Mouse (Mus musculus): ENCODE results near the gene Ghrl. TPM values are rescaled to one million over a fixed set of nuclear protein-coding genes. Genes with fewer than 3 reads are reported as not detected.
"Not testable (repeated sequence)": the region's sequence is repeated elsewhere in the genome, so short reads cannot be mapped to it uniquely, and the experiment has no call there.

The Ghrl gene
- polyA plus RNA-seq, 1 experiment = 0.40 TPM

DNA sequence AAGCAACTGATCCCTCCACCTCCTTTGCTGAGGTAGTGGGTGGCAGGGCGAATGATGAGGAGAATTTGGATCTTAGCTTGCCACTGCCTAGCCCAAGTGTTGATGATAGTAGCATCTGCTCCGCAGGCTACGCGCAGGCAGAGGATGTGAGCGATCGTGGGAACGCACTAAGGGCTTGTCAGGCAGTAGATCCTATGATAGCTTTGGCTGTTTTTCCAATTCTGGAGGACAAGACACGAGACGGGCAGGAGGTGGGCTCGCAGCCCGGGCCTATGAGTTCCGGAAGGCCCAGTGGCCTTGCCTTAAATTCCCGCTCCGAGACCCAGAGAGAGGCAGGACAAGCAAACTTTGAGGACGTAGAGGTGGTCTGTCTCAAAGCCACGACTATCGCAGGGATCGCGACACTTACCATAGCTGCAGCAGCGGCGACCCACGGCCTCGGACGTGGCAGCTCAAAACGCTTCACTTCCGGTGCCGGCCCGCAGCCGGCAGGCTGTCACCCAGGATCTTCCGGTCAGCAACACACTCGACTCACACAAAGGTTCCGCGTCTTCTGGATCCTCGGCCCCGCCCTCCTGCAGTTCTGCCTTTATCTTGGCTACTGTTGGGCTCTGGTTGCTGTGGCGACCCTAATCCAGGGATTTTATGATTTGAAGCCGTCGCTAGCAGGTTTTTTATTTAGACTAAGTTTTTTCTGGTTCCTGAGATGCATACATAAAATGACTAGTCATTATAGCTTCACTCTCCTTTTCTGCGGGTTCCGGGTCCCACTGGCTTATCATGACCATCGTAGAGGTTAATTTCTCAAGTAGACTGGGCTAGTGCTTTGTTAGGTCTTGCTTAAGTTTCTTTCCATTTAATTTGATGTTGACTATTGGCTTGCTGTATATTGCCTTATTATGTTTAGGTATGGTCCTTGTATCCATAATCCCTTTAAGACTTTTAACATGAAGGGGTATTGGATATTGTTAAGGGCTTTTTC is 20.8 kb upstream of the Ghrl start, which contains the start of gene Sec13:
TSS of gene Sec13 (minus strand) at position 508 of the 982 bp plus-strand sequence.
- Histone ChIP-seq H3K27ac (ENCODE audit: insufficient read depth, low read length) (0 out of 2 replicates have a peak within 1 kb of the TSS, but pooled peaks have one; percentile 2), H3K4me1 (ENCODE audit: control insufficient read depth, insufficient read depth, low read length) (peaks cover 6% of the 10 kb centered on the region; the same call in 1 of the 2 replicates), H3K4me3 (ENCODE audit: insufficient read depth, low read length) (peak within 1 kb of the TSS; percentile 95)
- TF ChIP-seq CTCF (IDR thresholded peaks at IDR 0.05; ENCODE audit: extremely low read depth, insufficient read depth, low read length) (no peak), POLR2A (IDR thresholded peaks at IDR 0.05; ENCODE audit: extremely low read depth, insufficient read depth, low read length) (peak; percentile 87)

DNA sequence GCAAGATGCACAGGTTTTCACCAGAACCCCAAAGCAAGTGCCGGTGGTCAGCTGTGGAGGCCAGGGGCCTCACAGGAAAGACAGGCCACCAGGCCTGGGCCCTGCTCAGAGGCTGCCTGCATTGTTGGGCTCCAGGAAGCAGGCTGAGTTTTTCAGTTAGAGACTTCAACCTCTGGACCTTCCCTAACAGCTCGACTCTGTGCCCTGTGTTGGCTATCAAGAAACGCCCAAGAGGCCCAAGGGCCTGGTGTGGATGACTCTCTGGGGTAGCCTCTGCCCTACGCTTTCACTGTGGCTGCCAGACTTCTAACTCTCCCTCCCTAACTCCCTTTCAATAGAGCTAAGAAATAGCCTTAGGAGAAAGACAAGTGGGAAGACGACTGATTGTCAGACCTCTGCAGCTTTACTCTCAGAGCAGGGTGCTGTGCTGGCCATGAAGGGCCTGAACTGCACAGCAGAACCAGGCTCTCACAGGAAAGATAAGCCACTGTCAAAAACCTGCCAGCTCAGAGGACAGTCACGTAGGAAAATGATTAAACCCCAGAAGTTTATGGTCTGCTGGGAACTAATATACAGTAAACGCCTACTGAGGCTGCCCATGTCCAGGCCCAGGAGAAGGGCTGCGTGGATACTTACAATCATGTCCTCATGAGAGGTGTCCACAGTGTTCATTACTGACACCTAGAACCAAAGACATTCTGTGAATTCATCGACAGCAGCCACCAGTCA is 17.8 kb upstream of the Ghrl start:
- TF ChIP-seq CTCF (IDR thresholded peaks at IDR 0.05; ENCODE audit: extremely low read depth, insufficient read depth, low read length) (no peak), POLR2A (IDR thresholded peaks at IDR 0.05; ENCODE audit: extremely low read depth, insufficient read depth, low read length) (no peak)

DNA sequence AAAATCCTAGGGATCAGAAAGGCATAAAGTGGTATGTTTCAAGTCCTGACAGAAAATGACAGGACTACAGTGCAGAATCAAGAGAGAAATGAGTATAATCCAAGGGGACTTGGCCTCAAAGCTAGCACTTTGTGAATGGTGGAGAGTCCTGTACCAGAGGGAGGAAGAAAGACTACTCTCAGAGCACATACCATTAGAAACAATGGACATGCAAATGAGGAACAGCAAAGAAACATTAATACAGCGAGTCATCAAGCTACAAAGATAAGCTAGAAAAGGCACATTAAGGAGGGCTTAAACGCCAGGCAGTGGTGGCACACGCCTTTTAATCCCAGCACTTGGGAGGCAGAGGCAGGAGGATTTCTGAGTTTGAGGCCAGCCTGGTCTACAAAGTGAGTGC is 11.6 kb upstream of the Ghrl start:
- no peaks in the 10 kb centered on the region for H3K4me1 ChIP-seq (ENCODE audit: control insufficient read depth, insufficient read depth, low read length)
- H3K4me3 ChIP-seq (ENCODE audit: insufficient read depth, low read length) = no peak overlapping the region
- no peak overlapping the region for H3K27ac ChIP-seq (ENCODE audit: insufficient read depth, low read length)
- TF ChIP-seq CTCF (IDR thresholded peaks at IDR 0.05; ENCODE audit: extremely low read depth, insufficient read depth, low read length) (no peak), POLR2A (IDR thresholded peaks at IDR 0.05; ENCODE audit: extremely low read depth, insufficient read depth, low read length) (no peak)

More for the DNA sequence above, 17.8 kb upstream of the Ghrl start:
- Histone ChIP-seq H3K4me1 (ENCODE audit: control insufficient read depth, insufficient read depth, low read length) (peaks cover 1% of the 10 kb centered on the region; the same call in 1 of the 2 replicates), H3K4me3 (ENCODE audit: insufficient read depth, low read length) (no peak overlapping the region), H3K27ac (ENCODE audit: insufficient read depth, low read length) (no peak overlapping the region)

DNA sequence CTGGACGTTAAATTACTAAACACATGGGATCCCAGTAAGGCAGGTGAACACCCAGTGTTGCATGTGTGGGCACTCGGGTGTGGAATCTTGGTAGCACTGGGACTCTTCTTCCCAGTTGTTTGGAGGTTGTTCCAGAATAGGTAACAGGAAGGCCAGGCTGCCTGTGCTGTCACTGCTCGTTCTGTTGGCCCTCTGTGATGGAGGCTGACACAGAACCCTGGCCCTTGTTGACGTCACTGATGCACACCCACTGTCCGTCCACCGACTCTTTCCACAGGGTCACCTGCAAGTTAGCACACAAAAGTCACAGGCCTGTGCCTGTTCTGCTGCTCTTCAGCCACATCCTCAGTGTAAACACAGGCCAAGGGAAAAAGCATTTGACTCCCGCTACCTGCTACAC is 8.5 kb upstream of the Ghrl start:
- no peak for TF ChIP-seq CTCF (IDR thresholded peaks at IDR 0.05; ENCODE audit: extremely low read depth, insufficient read depth, low read length)
- TF ChIP-seq POLR2A (IDR thresholded peaks at IDR 0.05; ENCODE audit: extremely low read depth, insufficient read depth, low read length) = peak; percentile 25; the same call in 1 of the 2 replicates
- Histone ChIP-seq H3K4me3 (ENCODE audit: insufficient read depth, low read length) (no peak overlapping the region), H3K4me1 (ENCODE audit: control insufficient read depth, insufficient read depth, low read length) (no peaks in the 10 kb centered on the region), H3K27ac (ENCODE audit: insufficient read depth, low read length) (no peak overlapping the region)

DNA sequence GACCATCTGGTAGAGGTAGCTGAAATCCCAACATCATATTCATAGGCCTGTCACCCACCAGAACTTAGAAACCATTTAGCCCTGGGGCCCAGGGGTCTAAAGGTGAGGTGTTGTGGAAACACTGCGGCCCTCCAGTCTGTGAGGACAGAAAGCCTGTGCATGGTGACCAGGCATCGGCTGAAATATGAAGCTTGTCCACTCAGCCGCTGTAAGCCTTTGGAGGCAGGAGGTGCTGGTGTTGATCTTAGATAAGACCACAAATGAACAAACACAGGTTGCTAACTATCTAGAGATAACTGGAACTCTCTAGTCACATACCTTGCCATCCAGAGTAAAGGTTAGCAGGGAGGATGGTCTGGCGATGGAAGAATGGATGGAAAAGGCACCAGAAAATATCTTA is 1.4 kb upstream of the Ghrl start:
- H3K4me1 ChIP-seq (ENCODE audit: control insufficient read depth, insufficient read depth, low read length) = no peaks in the 10 kb centered on the region
- TF ChIP-seq POLR2A (IDR thresholded peaks at IDR 0.05; ENCODE audit: extremely low read depth, insufficient read depth, low read length) (no peak), CTCF (IDR thresholded peaks at IDR 0.05; ENCODE audit: extremely low read depth, insufficient read depth, low read length) (no peak)
- H3K27ac ChIP-seq (ENCODE audit: insufficient read depth, low read length) = no peak overlapping the region
- no peak overlapping the region for H3K4me3 ChIP-seq (ENCODE audit: insufficient read depth, low read length)

DNA sequence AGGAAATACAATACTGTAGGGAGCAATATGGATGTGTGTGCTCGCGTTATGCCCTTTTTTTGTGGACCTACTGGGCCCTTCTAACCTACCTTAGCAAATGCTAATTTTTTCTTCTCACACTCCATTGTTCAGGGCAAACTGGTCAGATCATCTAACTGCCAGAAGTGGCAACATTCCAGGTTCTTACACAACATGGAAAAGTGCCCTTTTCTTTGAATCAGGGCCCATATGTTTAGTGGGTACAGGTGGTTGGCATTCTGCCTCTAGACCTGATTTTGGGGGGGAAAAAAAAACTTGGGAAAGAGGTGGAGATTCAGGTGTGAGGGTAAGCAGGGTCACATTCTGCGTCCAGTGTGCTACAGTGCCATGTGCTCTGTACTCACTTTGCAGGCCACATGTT is 2.1 kb downstream of the Ghrl start:
- Histone ChIP-seq H3K27ac (ENCODE audit: insufficient read depth, low read length) (no peak overlapping the region), H3K4me1 (ENCODE audit: control insufficient read depth, insufficient read depth, low read length) (no peaks in the 10 kb centered on the region), H3K4me3 (ENCODE audit: insufficient read depth, low read length) (no peak overlapping the region)
- TF ChIP-seq CTCF (IDR thresholded peaks at IDR 0.05; ENCODE audit: extremely low read depth, insufficient read depth, low read length) = no peak
- no peak for TF ChIP-seq POLR2A (IDR thresholded peaks at IDR 0.05; ENCODE audit: extremely low read depth, insufficient read depth, low read length)

DNA sequence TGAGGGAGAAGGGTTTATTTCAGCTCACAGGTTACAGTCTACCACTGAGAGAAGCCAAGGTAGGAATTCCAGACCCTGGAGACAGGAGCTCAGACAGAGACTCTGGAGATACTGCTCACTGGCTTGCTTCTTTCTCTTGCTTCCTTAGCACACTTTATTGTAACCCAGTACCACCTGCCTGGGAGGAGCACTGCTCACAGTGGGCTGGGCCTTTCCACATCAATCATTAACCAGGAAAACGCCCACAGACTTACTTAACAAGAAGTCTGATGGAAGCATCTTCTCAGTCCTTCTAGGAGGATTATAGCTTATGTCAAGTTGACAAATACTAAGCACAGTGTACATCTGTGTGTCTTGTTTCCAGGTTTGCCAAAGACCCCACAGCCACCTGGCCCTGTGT is 4.9 kb downstream of the Ghrl start:
- no peak for TF ChIP-seq CTCF (IDR thresholded peaks at IDR 0.05; ENCODE audit: extremely low read depth, insufficient read depth, low read length)
- no peak for TF ChIP-seq POLR2A (IDR thresholded peaks at IDR 0.05; ENCODE audit: extremely low read depth, insufficient read depth, low read length)
- Histone ChIP-seq H3K27ac (ENCODE audit: insufficient read depth, low read length) (no peak overlapping the region), H3K4me3 (ENCODE audit: insufficient read depth, low read length) (no peak overlapping the region), H3K4me1 (ENCODE audit: control insufficient read depth, insufficient read depth, low read length) (no peaks in the 10 kb centered on the region)

DNA sequence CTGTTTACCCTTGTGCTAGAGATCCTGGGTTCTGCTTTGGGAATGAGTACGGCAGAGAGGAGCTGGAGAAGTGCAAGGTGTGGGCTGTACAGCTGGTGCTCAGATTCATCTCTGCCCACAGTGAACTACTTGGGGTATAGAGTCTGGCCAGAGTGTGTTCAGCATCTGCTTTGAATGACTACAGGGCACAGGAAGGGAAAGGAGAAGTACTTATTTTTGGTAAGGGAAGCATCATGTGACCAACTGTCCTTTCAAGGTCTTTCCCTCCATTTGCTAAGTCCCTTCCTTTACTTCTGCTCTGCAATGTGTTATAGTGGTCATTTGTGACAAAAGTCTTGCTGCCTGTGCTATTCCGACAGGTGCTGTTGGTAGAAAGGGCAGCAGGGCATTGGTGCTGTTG is 5.4 kb downstream of the Ghrl start:
- Histone ChIP-seq H3K4me3 (ENCODE audit: insufficient read depth, low read length) (no peak overlapping the region), H3K4me1 (ENCODE audit: control insufficient read depth, insufficient read depth, low read length) (no peaks in the 10 kb centered on the region), H3K27ac (ENCODE audit: insufficient read depth, low read length) (no peak overlapping the region)
- TF ChIP-seq CTCF (IDR thresholded peaks at IDR 0.05; ENCODE audit: extremely low read depth, insufficient read depth, low read length) = no peak
- no peak for TF ChIP-seq POLR2A (IDR thresholded peaks at IDR 0.05; ENCODE audit: extremely low read depth, insufficient read depth, low read length)

DNA sequence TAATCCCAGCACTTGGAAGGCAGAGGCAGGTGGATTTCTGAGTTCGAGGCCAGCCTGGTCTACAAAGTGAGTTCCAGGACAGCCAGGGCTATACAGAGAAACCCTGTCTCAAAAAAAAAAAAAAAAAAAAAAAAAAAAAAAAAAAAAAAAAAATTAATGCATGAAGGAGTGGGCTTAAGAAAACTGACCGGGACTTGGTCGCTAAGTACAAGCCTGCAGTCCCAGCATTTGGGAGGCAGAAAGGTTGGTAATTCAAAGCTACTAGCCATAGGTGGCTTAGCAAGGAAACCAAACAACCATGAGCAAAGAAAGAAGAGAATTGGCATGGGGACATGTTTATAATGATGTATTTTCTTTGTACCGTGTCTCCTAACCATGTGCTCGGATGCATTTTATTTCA is 6.3 kb downstream of the Ghrl start:
- H3K4me1 ChIP-seq (ENCODE audit: control insufficient read depth, insufficient read depth, low read length); H3K4me3 ChIP-seq (ENCODE audit: insufficient read depth, low read length); H3K27ac ChIP-seq (ENCODE audit: insufficient read depth, low read length): not testable (repeated sequence)
